Mouse (Mus musculus) MEL (cell line): Measurements from ENCODE around the gene Arhgap29. TPM values are rescaled to one million over a fixed set of nuclear protein-coding genes. Genes with fewer than 3 reads are reported as not detected.

Source experiments
- DNase-seq: peaks from one replicate; pipeline ENCODE4 v3.0.0; 2011; ENCODE audit warnings: low read depth, low spot score
- H3K27ac ChIP-seq: 2 replicates; pipeline ENCODE4 v1.5.1; 2012; ENCODE audit warnings: low read depth, mild to moderate bottlenecking, control low read depth, low read length, moderate library complexity; ENCODE audit not compliant: control insufficient read depth
- H3K27me3 ChIP-seq, 2 experiments: fragments of 150-350 bp in 1 of 2; sonication (generic) in 1 of 2; 2 replicates each; pipeline ENCODE4 v1.6.1; 2012; ENCODE audit warnings: low read length in 2 of 2, mild to moderate bottlenecking in 2 of 2, improper control_type of control experiment in 1 of 2, moderate library complexity in 1 of 2; ENCODE audit not compliant: insufficient read depth in 2 of 2, control insufficient read depth in 1 of 2
- H3K36me3 ChIP-seq, 2 experiments: 2 replicates each; pipeline ENCODE4 v1.6.1; 2012 to 2014; ENCODE audit warnings: low read length in 2 of 2, improper control_type of control experiment in 1 of 2, inconsistent platforms in 1 of 2, mild to moderate bottlenecking in 1 of 2; ENCODE audit not compliant: insufficient read depth in 2 of 2, control insufficient read depth in 1 of 2
- H3K4me1 ChIP-seq, 2 experiments: fragments of 150-350 bp in 1 of 2; sonication (generic) in 1 of 2; 2 replicates each; pipeline ENCODE4 v1.6.1; 2012; ENCODE audit warnings: low read length in 2 of 2, improper control_type of control experiment in 1 of 2, mild to moderate bottlenecking in 1 of 2; ENCODE audit not compliant: insufficient read depth in 2 of 2, control insufficient read depth in 1 of 2
- H3K4me3 ChIP-seq, 2 experiments: fragments of 150-350 bp in 1 of 2; sonication (generic) in 1 of 2; 2 replicates each; pipeline ENCODE4 v1.5.1; 2012; ENCODE audit warnings: low read depth in 2 of 2, low read length in 2 of 2, mild to moderate bottlenecking in 2 of 2, moderate library complexity in 2 of 2, control low read depth in 1 of 2, improper control_type of control experiment in 1 of 2; ENCODE audit not compliant: control insufficient read depth in 1 of 2, insufficient read depth in 1 of 2
- H3K79me2 ChIP-seq: 2 replicates; pipeline ENCODE4 v1.6.1; 2012; ENCODE audit warnings: mild to moderate bottlenecking, low read length, moderate library complexity; ENCODE audit not compliant: control insufficient read depth, poor library complexity, insufficient read depth
- H3K9ac ChIP-seq: 2 replicates; pipeline ENCODE4 v1.6.1; 2012; ENCODE audit warnings: low read depth, mild to moderate bottlenecking, control low read depth, low read length, moderate library complexity; ENCODE audit not compliant: control insufficient read depth, poor library complexity, severe bottlenecking
- H3K9me3 ChIP-seq: fragments of 150-350 bp; sonication (generic); replicated peaks from 2 replicates; pipeline ENCODE4 v1.6.1; 2012; ENCODE audit warnings: mild to moderate bottlenecking, low read length, improper control_type of control experiment, moderate library complexity; ENCODE audit not compliant: insufficient read depth
- BHLHE40 ChIP-seq: IDR thresholded peaks from 2 replicates; pipeline ENCODE4 v1.6.1; 2012; ENCODE audit warnings: low read depth, mild to moderate bottlenecking, inconsistent platforms, low read length, improper control_type of control experiment, borderline replicate concordance
- CHD1 ChIP-seq: IDR thresholded peaks from 2 replicates; pipeline ENCODE4 v1.6.1; 2012; ENCODE audit warnings: low read depth, mild to moderate bottlenecking, inconsistent platforms, low read length, improper control_type of control experiment
- CTCF ChIP-seq, 3 experiments: IDR thresholded peaks in 2 of 3; conservative IDR thresholded peaks in 1 of 3; 2 replicates each; pipeline ENCODE4 v1.5.1; 2011 to 2012; ENCODE audit warnings: low read length in 3 of 3, low read depth in 2 of 3, mild to moderate bottlenecking in 2 of 3, improper control_type of control experiment in 1 of 3, inconsistent platforms in 1 of 3, mixed read lengths in 1 of 3, moderate library complexity in 1 of 3; ENCODE audit not compliant: control insufficient read depth in 1 of 3, insufficient read depth in 1 of 3, poor library complexity in 1 of 3, severe bottlenecking in 1 of 3
- GATA1 ChIP-seq: IDR thresholded peaks from 2 replicates; pipeline ENCODE4 v1.6.1; 2011; ENCODE audit warnings: low read depth, low read length, improper control_type of control experiment
- HCFC1 ChIP-seq: IDR thresholded peaks from 2 replicates; pipeline ENCODE4 v1.6.1; 2012; ENCODE audit warnings: low read depth, mild to moderate bottlenecking, inconsistent platforms, low read length, improper control_type of control experiment, moderate library complexity
- JUND ChIP-seq: IDR thresholded peaks from 2 replicates; pipeline ENCODE4 v1.6.1; 2011; ENCODE audit warnings: low read depth, mild to moderate bottlenecking, improper control_type of control experiment, low read length
- KAT2A ChIP-seq: conservative IDR thresholded peaks from 2 replicates; pipeline ENCODE4 v1.6.1; 2012; ENCODE audit warnings: low read depth, low read length, improper control_type of control experiment, inconsistent platforms
- MAX ChIP-seq: IDR thresholded peaks from 2 replicates; pipeline ENCODE4 v1.6.1; 2011; ENCODE audit warnings: low read length, improper control_type of control experiment
- MYC ChIP-seq: IDR thresholded peaks from 2 replicates; pipeline ENCODE4 v1.6.1; 2011; ENCODE audit warnings: low read depth, mild to moderate bottlenecking, low read length, improper control_type of control experiment, moderate library complexity
- NRF1 ChIP-seq: IDR thresholded peaks from 2 replicates; pipeline ENCODE4 v1.6.1; 2014; ENCODE audit warnings: low read depth, mild to moderate bottlenecking, inconsistent platforms, low read length, improper control_type of control experiment, moderate library complexity; ENCODE audit not compliant: poor library complexity, insufficient read depth, severe bottlenecking
- POLR2A ChIP-seq, 2 experiments: IDR thresholded peaks; 2 replicates each; pipeline ENCODE4 v1.6.1; 2011 to 2012; ENCODE audit warnings: low read length in 2 of 2, mild to moderate bottlenecking in 2 of 2, control low read depth in 1 of 2, improper control_type of control experiment in 1 of 2, low read depth in 1 of 2, moderate library complexity in 1 of 2; ENCODE audit not compliant: control insufficient read depth in 1 of 2, insufficient read depth in 1 of 2, poor library complexity in 1 of 2
- POLR2AphosphoS5 ChIP-seq: IDR thresholded peaks from 2 replicates; pipeline ENCODE4 v1.6.1; 2012; ENCODE audit warnings: low read depth, borderline replicate concordance, mild to moderate bottlenecking, inconsistent platforms, low read length, moderate library complexity, mixed read lengths
- RAD21 ChIP-seq: IDR thresholded peaks from 2 replicates; pipeline ENCODE4 v1.6.1; 2011; ENCODE audit warnings: mild to moderate bottlenecking, low read depth, low read length, improper control_type of control experiment
- SIN3A ChIP-seq: IDR thresholded peaks from 2 replicates; pipeline ENCODE4 v1.6.1; 2012; ENCODE audit warnings: low read length, improper control_type of control experiment, inconsistent platforms
- TAL1 ChIP-seq: IDR thresholded peaks from 2 replicates; pipeline ENCODE4 v1.6.1; 2012; ENCODE audit warnings: mild to moderate bottlenecking, inconsistent platforms, low read length, moderate library complexity, mixed read lengths
- USF1 ChIP-seq: IDR thresholded peaks from 2 replicates; pipeline ENCODE4 v1.6.1; 2014; ENCODE audit warnings: low read depth, mild to moderate bottlenecking, inconsistent platforms, low read length, improper control_type of control experiment, moderate library complexity
- USF2 ChIP-seq, 2 experiments: IDR thresholded peaks; 2 replicates each; pipeline ENCODE4 v1.6.1; 2011 to 2012; ENCODE audit warnings: improper control_type of control experiment in 2 of 2, low read length in 2 of 2, borderline replicate concordance in 1 of 2, inconsistent platforms in 1 of 2, low read depth in 1 of 2, mild to moderate bottlenecking in 1 of 2; ENCODE audit not compliant: insufficient read depth in 1 of 2
- ZC3H11A ChIP-seq: IDR thresholded peaks from 2 replicates; pipeline ENCODE4 v1.6.1; 2012; ENCODE audit warnings: low read depth, mild to moderate bottlenecking, inconsistent platforms, low read length, improper control_type of control experiment
- ZKSCAN1 ChIP-seq: IDR thresholded peaks from 2 replicates; pipeline ENCODE4 v1.6.1; 2012; ENCODE audit warnings: low read depth, mild to moderate bottlenecking, inconsistent platforms, low read length, improper control_type of control experiment, moderate library complexity
- ZMIZ1 ChIP-seq: IDR thresholded peaks from 2 replicates; pipeline ENCODE4 v1.6.1; 2012; ENCODE audit warnings: low read depth, mild to moderate bottlenecking, inconsistent platforms, low read length, improper control_type of control experiment, moderate library complexity
- ZNF384 ChIP-seq: IDR thresholded peaks from 2 replicates; pipeline ENCODE4 v1.6.1; 2012; ENCODE audit warnings: low read depth, mild to moderate bottlenecking, inconsistent platforms, low read length, improper control_type of control experiment
- polyA plus RNA-seq, 2 experiments: library from polyadenylated mRNA; stranded (reverse) in 1 of 2; unstranded in 1 of 2; fragments of >175 nt in 1 of 2; fragments of >200 nt in 1 of 2; gene quantifications; 2 replicates each; pipeline versions ENCODE4 v1.2.1 to v1.2.4; 2012; ENCODE audit warnings: low replicate concordance in 2 of 2, low read depth in 1 of 2; ENCODE audit not compliant: insufficient read length in 2 of 2, insufficient read depth in 1 of 2, missing spikeins in 1 of 2
- total RNA-seq: library from RNA; depleted of rRNA; stranded (reverse); fragments of 300-350 nt; gene quantifications from 2 replicates; pipeline ENCODE4 v1.2.3, GENCODE M21; 2012

Arhgap29 gene
- total and polyA plus RNA-seq, 3 experiments: 0.19 to 0.23 TPM; not detected in 1

DNA sequence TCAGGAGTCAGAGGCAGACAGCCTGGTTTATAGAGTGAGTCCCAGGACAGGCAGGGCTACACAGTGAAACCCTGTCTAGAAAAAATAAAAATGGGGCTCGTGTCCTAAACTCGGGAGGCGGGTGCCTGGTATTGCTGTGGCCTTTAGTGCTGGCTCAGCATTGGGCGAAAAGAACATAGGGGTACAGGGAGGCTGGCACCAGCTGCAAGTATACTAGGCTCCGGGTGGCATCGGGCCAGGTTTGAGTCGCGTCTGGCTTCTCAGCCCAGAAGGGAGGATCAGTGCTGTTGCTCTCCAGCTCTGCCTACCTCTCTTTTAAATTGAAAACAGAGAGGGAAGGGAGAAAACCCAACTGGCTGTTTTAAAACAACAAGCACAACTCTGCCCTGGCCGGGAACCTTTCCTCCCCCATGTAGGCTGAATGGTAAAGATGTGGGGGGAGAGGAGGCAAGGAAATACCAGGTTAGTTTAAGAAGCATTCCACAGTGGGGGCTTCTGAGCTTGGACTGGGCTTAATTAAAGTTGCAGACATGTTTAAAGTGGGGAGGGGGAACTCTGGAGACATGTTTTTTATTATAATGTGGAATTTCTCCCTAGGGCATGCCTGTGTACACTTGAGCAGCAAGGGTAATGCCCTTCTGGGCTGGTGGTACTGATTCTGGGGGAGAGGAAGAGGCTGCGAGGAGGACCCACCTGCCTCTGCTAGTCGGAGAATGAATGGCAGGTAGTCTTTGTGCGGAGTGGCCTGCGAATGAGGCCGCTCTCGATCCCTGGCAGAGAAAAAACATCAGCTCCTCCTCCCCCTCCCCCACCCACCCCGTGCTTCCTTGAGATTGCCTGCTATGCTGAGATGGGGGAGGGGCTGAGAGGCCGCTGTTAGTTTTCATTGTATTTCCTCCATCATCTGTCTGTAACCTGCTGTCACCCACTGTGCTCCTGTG is 95.8 kb downstream of the Arhgap29 start:
- H3K9ac ChIP-seq: no peak overlapping the region
- DNase-seq: no peak
- H3K27me3 ChIP-seq: no peaks in the 10 kb centered on the region
- H3K4me1 ChIP-seq: no peaks in the 10 kb centered on the region
- H3K4me3 ChIP-seq: no peak overlapping the region
- TF ChIP-seq HCFC1: no peak
- no peak for TF ChIP-seq SIN3A
- TF ChIP-seq JUND: no peak
- no peak for TF ChIP-seq NRF1
- no peak for TF ChIP-seq USF1
- TF ChIP-seq CHD1: no peak
- H3K79me2 ChIP-seq: no peaks in the 10 kb centered on the region
- no peak overlapping the region for H3K27ac ChIP-seq
- H3K9me3 ChIP-seq: no peaks in the 10 kb centered on the region
- H3K36me3 ChIP-seq: no peaks in the 10 kb centered on the region

DNA sequence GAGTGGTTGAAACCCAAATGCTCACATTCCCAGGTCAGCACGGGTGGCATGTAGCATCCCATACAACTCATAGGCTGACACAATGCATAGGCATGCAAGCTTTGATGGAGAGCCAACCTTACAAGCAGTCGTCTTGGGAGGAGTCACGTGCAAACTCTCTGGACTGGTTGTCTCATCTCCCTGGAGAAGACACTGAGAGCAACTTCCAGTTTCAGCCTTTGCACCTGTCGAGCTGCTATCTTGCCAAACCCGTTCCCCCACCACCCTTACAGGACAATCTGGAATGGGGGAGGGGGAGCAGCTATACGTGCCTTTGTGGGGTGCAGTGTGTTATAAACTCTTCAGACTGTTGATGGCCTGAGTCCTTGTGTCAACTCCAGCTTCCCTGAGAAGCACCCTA is 96.8 kb downstream of the Arhgap29 start:
- H3K27ac ChIP-seq: no peak overlapping the region
- H3K4me1 ChIP-seq: no peaks in the 10 kb centered on the region

More for the DNA sequence above, 96.8 kb downstream of the Arhgap29 start:
- Histone ChIP-seq H3K9ac (no peak overlapping the region), H3K27me3 (no peaks in the 10 kb centered on the region), H3K36me3 (no peaks in the 10 kb centered on the region), H3K9me3 (no peaks in the 10 kb centered on the region), H3K4me3 (no peak overlapping the region), H3K79me2 (no peaks in the 10 kb centered on the region)
- no peak for DNase-seq
- TF ChIP-seq POLR2A (IDR thresholded peaks at IDR 0.05; ENCODE audit: control insufficient read depth in 1 of 2, insufficient read depth in 1 of 2, low read depth in 1 of 2, low read length in 2 of 2, poor library complexity in 1 of 2) (no peak), ZC3H11A (no peak), BHLHE40 (no peak), MYC (no peak), USF2 (IDR thresholded peaks at IDR 0.05; ENCODE audit: borderline replicate concordance in 1 of 2, insufficient read depth in 1 of 2, low read depth in 1 of 2, low read length in 2 of 2) (no peak), ZNF384 (no peak), CTCF (IDR thresholded peaks at IDR 0.05 in 2 of 3, conservative IDR thresholded peaks at IDR 0.05 in 1 of 3; ENCODE audit: control insufficient read depth in 1 of 3, insufficient read depth in 1 of 3, low read depth in 2 of 3, low read length in 3 of 3, poor library complexity in 1 of 3, severe bottlenecking in 1 of 3) (no peak), RAD21 (no peak), MAX (no peak), ZMIZ1 (no peak), SIN3A (no peak), TAL1 (no peak), GATA1 (no peak), CHD1 (no peak), JUND (no peak), ZKSCAN1 (no peak), KAT2A (no peak), POLR2AphosphoS5 (no peak)
